Mouse (Mus musculus): ENCODE data around the gene Rin2.

The Rin2 gene

GRCm38 (mm10) chr2:145859932-145860801 lies 185.2 kb downstream of the Rin2 start:
- DNase-seq (ENCODE audit: low spot score in 2 of 2) = peak; percentile 90 to 92

- DNase-seq (ENCODE audit: low spot score in 2 of 2) = no peak
These were observed 186.4 kb downstream of the Rin2 start for GRCm38 (mm10) chr2:145861193-145862123.

GRCm38 (mm10) chr2:145862206-145862817 lies 187.3 kb downstream of the Rin2 start:
- peak in 1 of 2 experiments; percentile 40 for DNase-seq (ENCODE audit: low spot score in 2 of 2)

- no peak for DNase-seq (ENCODE audit: low spot score in 2 of 2)
These were observed 190.3 kb downstream of the Rin2 start for GRCm38 (mm10) chr2:145865344-145865743.

GRCm38 (mm10) chr2:145866238-145866637 lies 191.2 kb downstream of the Rin2 start:
- no peak for DNase-seq (ENCODE audit: low spot score in 2 of 2)

- DNase-seq (ENCODE audit: low spot score in 2 of 2) = no peak
These were observed 191.9 kb downstream of the Rin2 start for GRCm38 (mm10) chr2:145866695-145867449.

- DNase-seq (ENCODE audit: low spot score in 2 of 2) = no peak
These were observed 196.3 kb downstream of the Rin2 start for GRCm38 (mm10) chr2:145871308-145871707.

- DNase-seq (ENCODE audit: low spot score in 2 of 2) = no peak
These were observed 197.1 kb downstream of the Rin2 start for GRCm38 (mm10) chr2:145872099-145872498.

GRCm38 (mm10) chr2:145873953-145874352 lies 198.9 kb downstream of the Rin2 start:
- no peak for DNase-seq (ENCODE audit: low spot score in 2 of 2)

- no peak for DNase-seq (ENCODE audit: low spot score in 2 of 2)
These were observed 200.0 kb downstream of the Rin2 start for GRCm38 (mm10) chr2:145874879-145875482.

GRCm38 (mm10) chr2:145877191-145877590 lies 202.2 kb downstream of the Rin2 start:
- no peak for DNase-seq (ENCODE audit: low spot score in 2 of 2)

GRCm38 (mm10) chr2:145880887-145881747 lies 206.1 kb downstream of the Rin2 start:
- DNase-seq (ENCODE audit: low spot score in 2 of 2) = no peak

GRCm38 (mm10) chr2:145881932-145882331 lies 206.9 kb downstream of the Rin2 start:
- no peak for DNase-seq (ENCODE audit: low spot score in 2 of 2)

- no peak for DNase-seq (ENCODE audit: low spot score in 2 of 2)
These were observed 207.4 kb downstream of the Rin2 start for GRCm38 (mm10) chr2:145882398-145882797.

GRCm38 (mm10) chr2:145884036-145884912 lies 209.3 kb downstream of the Rin2 start:
- DNase-seq (ENCODE audit: low spot score in 2 of 2) = peak in 1 of 2 experiments; percentile 32

- peak in 1 of 2 experiments; percentile 57 for DNase-seq (ENCODE audit: low spot score in 2 of 2)
These were observed 210.1 kb downstream of the Rin2 start for GRCm38 (mm10) chr2:145884913-145885785.

GRCm38 (mm10) chr2:145887937-145888765 lies 213.1 kb downstream of the Rin2 start:
- peak; percentile 38 to 76 for DNase-seq (ENCODE audit: low spot score in 2 of 2)

Measured in urinary bladder, postnatal 36 days (tissue).